Mouse (Mus musculus): Measurements from ENCODE around the gene D6Ertd527e. TPM values are rescaled to one million over a fixed set of nuclear protein-coding genes. Genes with fewer than 3 reads are reported as not detected.
A peak's percentile ranks its signal among the peaks of the same experiment; 100 is the strongest.

Gene D6Ertd527e
- polyA plus RNA-seq, 1 experiment from 2014 or later, result 0.11 TPM

GRCm38 (mm10) chr6:87160196-87160595, 55.6 kb downstream of the D6Ertd527e start:
- Histone ChIP-seq H3K4me3 (no peak overlapping the region), H3K4me2 (no peak overlapping the region)

GRCm38 (mm10) chr6:87161391-87162263, 57.1 kb downstream of the D6Ertd527e start:
- 58% methylated on average over 12 of the region's 12 CpGs for WGBS
- H3K4me2 ChIP-seq, result no peak overlapping the region
- peaks cover 34% of the 10 kb centered on the region for H3K4me1 ChIP-seq (replicated peaks)
- H3K4me3 ChIP-seq, result no peak overlapping the region
- no peaks in the 10 kb centered on the region for H3K9me3 ChIP-seq
- H3K36me3 ChIP-seq, result no peaks in the 10 kb centered on the region
- no peak overlapping the region for H3K9ac ChIP-seq
- H3K27me3 ChIP-seq, result no peaks in the 10 kb centered on the region
- ATAC-seq (ENCODE audit: low read depth), result peak; percentile 37; the same call in 1 of the 2 replicates
- H3K27ac ChIP-seq (replicated peaks), result peak overlapping the region; percentile 39

More at GRCm38 (mm10) chr6:87160196-87160595, 55.6 kb downstream of the D6Ertd527e start:
- no peak for ATAC-seq (ENCODE audit: low read depth)
- Histone ChIP-seq H3K36me3 (no peaks in the 10 kb centered on the region), H3K4me1 (replicated peaks) (peaks cover 19% of the 10 kb centered on the region), H3K27me3 (no peaks in the 10 kb centered on the region), H3K9me3 (no peaks in the 10 kb centered on the region), H3K9ac (no peak overlapping the region), H3K27ac (replicated peaks) (no peak overlapping the region)
- 70% methylated on average over 5 of the region's 5 CpGs for WGBS

Other genes with a start within 250 kb of the D6Ertd527e start
- gene Nfu1, start 95.5 kb upstream of the D6Ertd527e start, polyA plus RNA-seq (2015; fragmentation: Nextera tagmentation; extraction: Ambion mirVana), result 126 and 142 TPM in 2 replicates
- 19.3 and 20.3 TPM in 2 replicates for gene Gfpt1, start 61.9 kb upstream of the D6Ertd527e start, polyA plus RNA-seq (2015; fragmentation: Nextera tagmentation; extraction: Ambion mirVana)
- 4.3 and 6.1 TPM in 2 replicates for gene Antxr1, start 231.1 kb downstream of the D6Ertd527e start, polyA plus RNA-seq (2015; fragmentation: Nextera tagmentation; extraction: Ambion mirVana)
- not detected in 2 replicates for gene Gkn1, start 246.2 kb downstream of the D6Ertd527e start, polyA plus RNA-seq (2015; fragmentation: Nextera tagmentation; extraction: Ambion mirVana)